Mouse (Mus musculus): Measurements from ENCODE around the gene Pip5kl1. TPM values are rescaled to one million over a fixed set of nuclear protein-coding genes. Genes with fewer than 3 reads are reported as not detected.

The Pip5kl1 gene
- polyA plus RNA-seq, 1 experiment = 39.7 TPM

GRCm38 (mm10) chr2:32598506-32598905 lies 23.9 kb downstream of the Pip5kl1 start:
- Histone ChIP-seq H3K27ac (ENCODE audit: control insufficient read depth, insufficient read depth, low read depth, low read length) (no peak overlapping the region), H3K36me3 (ENCODE audit: control insufficient read depth, insufficient read depth, low read length) (no peaks in the 10 kb centered on the region), H3K27me3 (ENCODE audit: control insufficient read depth, insufficient read depth, low read length) (no peaks in the 10 kb centered on the region), H3K4me1 (ENCODE audit: control insufficient read depth, insufficient read depth, low read length) (peaks cover 4% of the 10 kb centered on the region), H3K4me3 (ENCODE audit: control insufficient read depth, low read depth, low read length) (no peak overlapping the region)
- TF ChIP-seq POLR2A (IDR thresholded peaks at IDR 0.05; ENCODE audit: control insufficient read depth, low read depth, low read length) (no peak), CTCF (IDR thresholded peaks at IDR 0.05; ENCODE audit: control insufficient read depth, insufficient read depth, insufficient replicate concordance, low read depth, low read length) (no peak)

GRCm38 (mm10) chr2:32599409-32599808 lies 24.8 kb downstream of the Pip5kl1 start, which contains the start of gene St6galnac6:
TSS of gene St6galnac6 (plus strand) at chr2:32599709.
- TF ChIP-seq CTCF (IDR thresholded peaks at IDR 0.05; ENCODE audit: control insufficient read depth, insufficient read depth, insufficient replicate concordance, low read depth, low read length) (no peak), POLR2A (IDR thresholded peaks at IDR 0.05; ENCODE audit: control insufficient read depth, low read depth, low read length) (no peak)
- Histone ChIP-seq H3K27ac (ENCODE audit: control insufficient read depth, insufficient read depth, low read depth, low read length) (no peak within 1 kb of the TSS), H3K4me1 (ENCODE audit: control insufficient read depth, insufficient read depth, low read length) (peaks cover 4% of the 10 kb centered on the region), H3K4me3 (ENCODE audit: control insufficient read depth, low read depth, low read length) (no peak within 1 kb of the TSS), H3K27me3 (ENCODE audit: control insufficient read depth, insufficient read depth, low read length) (no peaks in the 10 kb centered on the region), H3K36me3 (ENCODE audit: control insufficient read depth, insufficient read depth, low read length) (no peaks in the 10 kb centered on the region)

GRCm38 (mm10) chr2:32601417-32602065 lies 26.9 kb downstream of the Pip5kl1 start:
- Histone ChIP-seq H3K4me1 (ENCODE audit: control insufficient read depth, insufficient read depth, low read length) (peaks cover 7% of the 10 kb centered on the region), H3K4me3 (ENCODE audit: control insufficient read depth, low read depth, low read length) (no peak overlapping the region), H3K27me3 (ENCODE audit: control insufficient read depth, insufficient read depth, low read length) (no peaks in the 10 kb centered on the region), H3K27ac (ENCODE audit: control insufficient read depth, insufficient read depth, low read depth, low read length) (no peak overlapping the region), H3K36me3 (ENCODE audit: control insufficient read depth, insufficient read depth, low read length) (no peaks in the 10 kb centered on the region)
- peak; percentile 41; the same call in 1 of the 2 replicates for TF ChIP-seq CTCF (IDR thresholded peaks at IDR 0.05; ENCODE audit: control insufficient read depth, insufficient read depth, insufficient replicate concordance, low read depth, low read length)
- TF ChIP-seq POLR2A (IDR thresholded peaks at IDR 0.05; ENCODE audit: control insufficient read depth, low read depth, low read length) = no peak

GRCm38 (mm10) chr2:32602600-32603054 lies 28.0 kb downstream of the Pip5kl1 start:
- H3K4me1 ChIP-seq (ENCODE audit: control insufficient read depth, insufficient read depth, low read length) = peaks cover 17% of the 10 kb centered on the region
- H3K4me3 ChIP-seq (ENCODE audit: control insufficient read depth, low read depth, low read length) = peak overlapping the region; percentile 43
- H3K27ac ChIP-seq (ENCODE audit: control insufficient read depth, insufficient read depth, low read depth, low read length) = peak overlapping the region; percentile 71; the same call in 1 of the 2 replicates
- TF ChIP-seq CTCF (IDR thresholded peaks at IDR 0.05; ENCODE audit: control insufficient read depth, insufficient read depth, insufficient replicate concordance, low read depth, low read length) (peak; percentile 97), POLR2A (IDR thresholded peaks at IDR 0.05; ENCODE audit: control insufficient read depth, low read depth, low read length) (no peak)
- H3K36me3 ChIP-seq (ENCODE audit: control insufficient read depth, insufficient read depth, low read length) = no peaks in the 10 kb centered on the region
- no peaks in the 10 kb centered on the region; the same call in 1 of the 2 replicates for H3K27me3 ChIP-seq (ENCODE audit: control insufficient read depth, insufficient read depth, low read length)

- no peak overlapping the region for H3K4me3 ChIP-seq (ENCODE audit: control insufficient read depth, low read depth, low read length)
- H3K27me3 ChIP-seq (ENCODE audit: control insufficient read depth, insufficient read depth, low read length) = peaks cover 2% of the 10 kb centered on the region; the same call in 1 of the 2 replicates
- no peak overlapping the region for H3K27ac ChIP-seq (ENCODE audit: control insufficient read depth, insufficient read depth, low read depth, low read length)
- H3K4me1 ChIP-seq (ENCODE audit: control insufficient read depth, insufficient read depth, low read length) = peaks cover 32% of the 10 kb centered on the region
- TF ChIP-seq CTCF (IDR thresholded peaks at IDR 0.05; ENCODE audit: control insufficient read depth, insufficient read depth, insufficient replicate concordance, low read depth, low read length) = no peak
- no peak for TF ChIP-seq POLR2A (IDR thresholded peaks at IDR 0.05; ENCODE audit: control insufficient read depth, low read depth, low read length)
- H3K36me3 ChIP-seq (ENCODE audit: control insufficient read depth, insufficient read depth, low read length) = no peaks in the 10 kb centered on the region
Measured at GRCm38 (mm10) chr2:32604631-32605030, 30.0 kb downstream of the Pip5kl1 start.

GRCm38 (mm10) chr2:32606161-32607142 lies 31.9 kb downstream of the Pip5kl1 start:
- TF ChIP-seq POLR2A (IDR thresholded peaks at IDR 0.05; ENCODE audit: control insufficient read depth, low read depth, low read length) = no peak
- peak; percentile 71; the same call in 1 of the 2 replicates for TF ChIP-seq CTCF (IDR thresholded peaks at IDR 0.05; ENCODE audit: control insufficient read depth, insufficient read depth, insufficient replicate concordance, low read depth, low read length)
- H3K27me3 ChIP-seq (ENCODE audit: control insufficient read depth, insufficient read depth, low read length) = peaks cover 2% of the 10 kb centered on the region; the same call in 1 of the 2 replicates
- H3K4me1 ChIP-seq (ENCODE audit: control insufficient read depth, insufficient read depth, low read length) = peaks cover 35% of the 10 kb centered on the region
- H3K36me3 ChIP-seq (ENCODE audit: control insufficient read depth, insufficient read depth, low read length) = no peaks in the 10 kb centered on the region
- H3K4me3 ChIP-seq (ENCODE audit: control insufficient read depth, low read depth, low read length) = peak overlapping the region; percentile 82
- peak overlapping the region; percentile 17; the same call in 1 of the 2 replicates for H3K27ac ChIP-seq (ENCODE audit: control insufficient read depth, insufficient read depth, low read depth, low read length)
